Mouse (Mus musculus) right cerebral cortex, postnatal 14 days (tissue): ENCODE measurements around the gene Ino80.

ENCODE experiments used
- DNase-seq: peaks from one replicate; pipeline ENCODE4 v3.0.0; 2022

Gene Ino80

DNA sequence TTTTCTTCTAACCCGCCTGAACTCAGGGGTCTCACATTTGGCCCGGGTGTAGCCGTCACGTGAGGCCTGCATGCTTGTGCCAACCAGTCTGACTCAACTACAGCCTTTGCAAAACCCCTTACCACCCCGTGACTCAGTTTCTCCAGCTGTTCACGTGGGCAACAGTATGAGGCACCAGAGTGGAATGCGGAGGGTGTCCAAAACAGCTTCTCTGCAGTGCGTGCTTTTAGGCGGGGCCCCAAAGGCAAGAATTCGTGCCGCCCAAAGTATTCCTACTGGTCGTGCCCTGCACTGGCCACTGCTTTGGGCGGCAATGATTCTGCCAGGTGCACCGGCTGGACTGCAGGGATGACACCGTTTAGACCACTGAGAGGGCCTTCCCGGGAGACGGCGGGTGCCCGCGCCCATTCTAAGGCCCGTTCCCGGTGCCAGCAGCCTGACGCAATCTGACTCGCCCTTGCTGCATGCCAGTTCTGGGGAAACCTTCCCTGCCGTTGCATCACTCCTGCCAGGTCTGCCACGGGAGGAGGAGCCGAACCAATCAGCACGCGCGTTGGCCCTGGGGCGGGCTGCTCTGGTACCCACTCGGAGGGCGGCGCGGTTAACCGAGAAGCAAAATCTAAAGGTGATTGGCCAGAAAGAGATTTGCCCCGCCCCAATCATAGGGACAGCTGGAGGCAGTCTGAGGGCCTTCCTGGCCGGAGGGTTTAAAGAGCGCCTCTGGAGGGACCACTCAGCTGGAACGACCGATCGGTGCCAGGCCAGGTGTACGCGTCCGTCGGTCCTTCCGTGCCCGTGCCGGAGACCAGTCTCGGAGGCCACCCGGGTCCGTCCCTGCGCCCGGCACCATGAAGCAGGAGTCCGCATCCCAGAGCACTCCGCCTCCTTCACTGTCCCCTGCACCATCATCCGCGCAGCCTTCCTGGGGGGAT, 126.7 kb downstream of the Ino80 start, which contains the start of gene Chac1:
Gene Chac1, plus strand, starts transcription at position 675 of the 932 bp plus-strand sequence.
- peak; percentile 96 for DNase-seq

GRCm38 (mm10) chr2:119344537-119345138, 132.8 kb downstream of the Ino80 start:
- no peak for DNase-seq

DNA sequence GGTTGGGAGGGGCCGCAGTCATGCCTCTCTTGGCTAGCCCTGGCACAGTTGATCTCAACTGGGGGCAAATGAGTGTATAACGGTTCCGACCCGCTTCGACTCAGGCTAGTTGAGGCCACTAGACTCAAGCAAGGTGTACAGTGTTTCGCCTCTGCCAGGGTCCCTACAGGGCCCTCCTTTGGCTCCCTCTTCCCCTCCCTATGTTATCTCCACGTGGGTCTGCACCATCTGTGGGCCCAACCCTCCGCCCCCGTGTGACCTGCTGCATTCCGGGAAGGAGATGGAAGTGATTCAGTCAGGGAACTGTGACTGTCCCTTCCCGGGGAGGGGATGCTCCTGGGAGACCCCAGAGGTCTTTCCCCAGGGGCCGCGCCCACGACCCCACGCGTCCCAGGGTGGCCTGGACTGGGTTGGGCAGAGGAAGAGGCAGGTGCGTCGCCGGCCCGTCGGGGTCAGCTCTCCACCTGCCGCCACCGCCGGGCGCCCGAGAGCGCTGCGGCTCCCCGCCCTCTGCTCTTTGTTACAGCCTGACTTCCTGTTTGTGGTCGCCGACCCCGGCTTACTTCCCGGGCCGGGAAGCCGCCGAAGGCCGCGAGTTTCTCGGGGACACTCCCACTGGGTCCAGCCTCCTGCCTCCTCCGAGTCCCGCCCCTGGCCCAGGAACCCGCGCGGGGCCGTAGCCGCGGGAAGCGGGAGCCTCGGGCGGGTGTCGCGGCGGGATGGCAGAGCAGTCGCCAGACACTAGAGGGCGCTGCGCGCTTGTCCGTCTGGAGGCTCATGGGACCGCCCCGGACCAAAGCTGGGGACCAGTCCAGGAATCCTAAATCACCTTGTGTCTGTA, 139.8 kb downstream of the Ino80 start:
- peak; percentile 86 for DNase-seq

GRCm38 (mm10) chr2:119336470-119336869, 141.0 kb downstream of the Ino80 start:
- DNase-seq = no peak

DNA sequence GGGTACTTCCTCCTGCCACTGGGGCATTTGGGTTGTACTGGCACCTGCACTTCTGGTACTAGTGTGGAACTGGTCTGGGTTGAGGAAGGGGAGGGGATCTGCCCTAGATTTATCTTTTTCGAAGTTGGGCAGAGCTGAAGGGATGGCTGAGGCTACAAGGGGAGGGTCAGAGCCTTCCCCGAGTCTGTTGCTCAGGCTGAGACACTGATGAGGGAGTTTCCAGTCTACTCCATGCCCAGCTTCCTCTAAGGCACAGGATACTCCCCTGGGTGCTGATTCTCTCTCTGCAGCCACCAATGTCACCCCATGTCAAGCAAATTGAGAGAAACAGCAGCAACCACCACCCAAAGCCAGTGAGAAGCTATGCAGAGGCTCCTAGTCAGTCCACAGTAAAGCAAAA, 141.5 kb downstream of the Ino80 start:
- no peak for DNase-seq

DNA sequence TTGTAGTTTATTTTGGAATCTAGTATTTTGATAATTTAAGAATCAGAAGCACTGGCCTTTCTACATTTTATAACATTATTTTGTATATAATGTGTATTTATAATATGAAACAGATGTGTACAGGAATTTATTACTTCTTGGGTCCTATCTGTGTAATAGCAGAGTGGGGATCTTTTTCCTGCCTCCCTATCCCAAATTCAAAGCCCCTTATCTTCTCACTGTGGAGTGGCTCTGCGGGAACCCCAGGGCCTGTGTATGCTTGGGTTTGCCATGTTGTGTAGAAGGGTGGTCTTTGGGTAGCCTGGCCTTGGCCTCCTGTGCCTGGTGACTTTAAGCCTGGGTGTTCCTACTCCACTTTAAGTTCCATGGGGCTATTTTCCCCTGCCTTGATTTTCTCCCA, 142.0 kb downstream of the Ino80 start:
- DNase-seq = no peak

DNA sequence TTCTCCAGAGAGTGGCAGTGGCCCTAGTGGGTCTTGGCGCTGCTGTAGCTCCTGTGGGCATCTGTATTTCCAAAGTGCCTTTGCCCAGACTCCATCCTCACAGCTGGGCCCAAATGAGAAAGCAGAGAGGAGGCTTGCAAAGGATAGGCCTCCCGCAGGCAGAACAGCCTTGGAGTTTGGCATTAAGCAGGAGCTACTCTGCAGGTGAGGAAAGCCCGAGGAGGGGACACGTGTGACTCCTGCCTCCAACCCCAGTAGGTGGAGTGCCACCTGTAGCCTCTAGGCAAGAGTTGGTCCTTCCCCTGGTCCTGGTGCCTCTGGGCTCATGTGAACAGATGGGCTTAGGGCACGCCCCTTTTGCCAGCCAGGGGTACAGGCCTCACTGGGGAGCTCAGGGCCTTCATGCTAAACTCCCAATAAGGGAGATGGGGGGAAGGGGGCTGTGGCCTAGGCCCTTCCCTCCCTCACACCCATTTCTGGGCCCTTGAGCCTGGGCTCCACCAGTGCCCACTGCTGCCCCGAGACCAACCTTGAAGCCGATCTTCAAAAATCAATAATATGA, 142.4 kb downstream of the Ino80 start:
- DNase-seq = no peak

- no peak for DNase-seq
Measured at GRCm38 (mm10) chr2:119334135-119334534, 143.4 kb downstream of the Ino80 start.

DNA sequence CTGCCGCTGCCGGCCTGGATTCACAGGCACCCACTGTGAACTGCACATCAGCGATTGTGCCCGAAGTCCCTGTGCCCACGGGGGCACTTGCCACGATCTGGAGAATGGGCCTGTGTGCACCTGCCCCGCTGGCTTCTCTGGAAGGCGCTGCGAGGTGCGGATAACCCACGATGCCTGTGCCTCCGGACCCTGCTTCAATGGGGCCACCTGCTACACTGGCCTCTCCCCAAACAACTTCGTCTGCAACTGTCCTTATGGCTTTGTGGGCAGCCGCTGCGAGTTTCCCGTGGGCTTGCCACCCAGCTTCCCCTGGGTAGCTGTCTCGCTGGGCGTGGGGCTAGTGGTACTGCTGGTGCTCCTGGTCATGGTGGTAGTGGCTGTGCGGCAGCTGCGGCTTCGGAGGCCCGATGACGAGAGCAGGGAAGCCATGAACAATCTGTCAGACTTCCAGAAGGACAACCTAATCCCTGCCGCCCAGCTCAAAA, 145.3 kb downstream of the Ino80 start:
- DNase-seq = no peak

- no peak for DNase-seq
Measured at GRCm38 (mm10) chr2:119330795-119331194, 146.7 kb downstream of the Ino80 start.

DNA sequence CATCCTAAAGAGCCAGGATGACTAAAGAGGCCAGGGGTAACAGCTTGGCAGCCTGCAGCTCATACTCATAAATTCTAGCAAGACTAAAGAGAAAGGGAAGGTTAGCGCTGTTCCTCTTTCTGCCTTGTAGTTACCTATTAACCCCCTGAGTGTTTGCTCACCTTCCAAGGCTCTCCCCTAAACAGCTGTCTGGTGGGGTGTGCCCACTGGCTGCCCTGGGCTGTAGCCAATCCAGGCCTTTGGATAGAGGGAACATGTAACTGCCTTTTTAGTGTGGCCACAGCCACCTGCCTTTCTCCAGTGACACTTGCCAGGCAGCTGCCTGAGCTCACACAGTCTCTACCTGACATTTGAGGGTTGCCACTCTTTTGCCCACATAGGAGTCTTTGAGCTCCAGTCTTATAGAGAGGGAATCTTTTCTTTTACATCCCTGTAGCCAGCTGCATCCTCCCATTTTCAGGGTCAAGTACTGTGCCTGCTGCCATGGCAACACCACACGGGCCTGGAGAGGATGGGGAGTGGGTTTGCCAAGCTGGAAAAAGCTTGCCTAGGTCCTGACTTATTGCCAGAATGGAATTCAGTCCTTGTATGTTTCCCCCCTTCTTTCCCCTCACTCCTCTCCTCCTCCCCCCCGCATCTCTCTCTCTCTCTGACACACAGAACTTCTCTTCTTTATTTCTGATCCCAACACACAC, 148.2 kb downstream of the Ino80 start:
- no peak for DNase-seq

- no peak for DNase-seq
Measured at GRCm38 (mm10) chr2:119328546-119328945, 148.9 kb downstream of the Ino80 start.

DNA sequence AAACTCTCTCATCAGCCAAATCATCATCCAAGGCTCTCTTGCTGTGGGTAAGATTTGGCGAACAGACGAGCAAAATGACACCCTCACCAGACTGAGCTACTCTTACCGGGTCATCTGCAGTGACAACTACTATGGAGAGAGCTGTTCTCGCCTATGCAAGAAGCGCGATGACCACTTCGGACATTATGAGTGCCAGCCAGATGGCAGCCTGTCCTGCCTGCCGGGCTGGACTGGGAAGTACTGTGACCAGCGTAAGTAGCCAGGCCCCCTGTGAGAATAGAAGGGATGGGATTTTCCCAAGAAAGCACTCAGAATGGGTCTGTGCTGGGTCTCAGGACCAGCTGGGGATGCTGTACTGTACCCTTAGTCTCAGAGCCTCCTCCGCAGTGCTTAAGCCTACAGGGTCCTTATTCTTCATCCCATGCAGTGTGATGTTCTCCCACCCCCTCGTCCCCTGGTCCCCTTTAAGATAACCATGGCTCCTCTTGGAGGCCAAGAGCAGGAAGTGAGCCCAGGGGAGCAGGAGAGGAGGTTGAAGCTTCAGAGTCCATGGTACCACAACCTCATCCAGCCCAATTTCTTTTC, 149.5 kb downstream of the Ino80 start:
- DNase-seq = no peak

DNA sequence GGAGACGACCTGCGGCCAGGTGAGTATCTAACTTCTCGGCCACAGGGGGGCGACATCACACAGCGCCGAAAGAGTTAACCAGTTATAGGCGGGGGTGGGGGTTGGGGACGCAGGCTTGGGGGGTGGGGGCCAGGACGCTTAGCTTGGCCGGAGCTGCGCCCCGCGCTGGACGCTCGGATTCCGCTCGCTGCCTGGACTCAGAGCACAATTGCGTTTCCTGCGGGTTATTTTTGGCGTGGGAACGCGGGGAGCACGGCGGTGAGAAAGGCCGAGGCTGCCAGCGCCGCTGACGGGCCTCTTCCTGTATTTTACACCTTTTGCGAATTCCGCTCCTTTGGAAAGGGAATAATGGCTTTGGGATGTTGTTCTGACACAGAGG, 150.4 kb downstream of the Ino80 start:
- DNase-seq = peak; percentile 45

DNA sequence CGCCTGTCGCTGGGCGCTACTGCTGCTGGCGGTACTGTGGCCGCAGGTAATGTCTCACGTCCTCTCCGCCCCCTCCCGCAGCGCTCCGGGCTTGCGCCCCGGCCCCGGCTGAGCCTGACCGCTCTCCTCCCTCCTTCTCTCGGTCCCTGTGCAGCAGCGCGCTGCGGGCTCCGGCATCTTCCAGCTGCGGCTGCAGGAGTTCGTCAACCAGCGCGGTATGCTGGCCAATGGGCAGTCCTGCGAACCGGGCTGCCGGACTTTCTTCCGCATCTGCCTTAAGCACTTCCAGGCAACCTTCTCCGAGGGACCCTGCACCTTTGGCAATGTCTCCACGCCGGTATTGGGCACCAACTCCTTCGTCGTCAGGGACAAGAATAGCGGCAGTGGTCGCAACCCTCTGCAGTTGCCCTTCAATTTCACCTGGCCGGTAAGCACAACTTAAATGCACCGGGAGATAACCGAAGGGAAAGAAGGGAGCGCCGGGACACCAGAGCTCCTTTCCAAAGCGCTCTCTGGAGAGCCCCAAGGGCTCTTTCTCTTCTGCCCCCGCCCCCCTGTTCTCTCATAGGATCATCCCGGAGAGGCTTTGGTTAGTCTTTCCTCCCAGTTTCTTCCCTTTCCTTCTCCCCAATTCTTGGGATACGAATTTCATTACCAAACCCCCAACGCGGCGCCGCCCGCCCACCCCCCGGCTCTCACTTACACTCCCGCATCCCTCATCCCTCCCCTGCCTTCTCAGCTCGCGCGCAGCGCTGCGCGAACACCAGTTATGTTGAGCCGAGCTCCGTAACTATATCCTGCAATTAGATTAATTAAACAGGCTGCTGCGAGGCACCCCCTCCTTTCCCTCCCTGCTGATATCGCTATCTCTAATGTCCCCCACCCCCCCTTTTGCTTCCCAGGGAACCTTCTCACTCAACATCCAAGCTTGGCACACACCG, 151.1 kb downstream of the Ino80 start:
- no peak for DNase-seq

DNA sequence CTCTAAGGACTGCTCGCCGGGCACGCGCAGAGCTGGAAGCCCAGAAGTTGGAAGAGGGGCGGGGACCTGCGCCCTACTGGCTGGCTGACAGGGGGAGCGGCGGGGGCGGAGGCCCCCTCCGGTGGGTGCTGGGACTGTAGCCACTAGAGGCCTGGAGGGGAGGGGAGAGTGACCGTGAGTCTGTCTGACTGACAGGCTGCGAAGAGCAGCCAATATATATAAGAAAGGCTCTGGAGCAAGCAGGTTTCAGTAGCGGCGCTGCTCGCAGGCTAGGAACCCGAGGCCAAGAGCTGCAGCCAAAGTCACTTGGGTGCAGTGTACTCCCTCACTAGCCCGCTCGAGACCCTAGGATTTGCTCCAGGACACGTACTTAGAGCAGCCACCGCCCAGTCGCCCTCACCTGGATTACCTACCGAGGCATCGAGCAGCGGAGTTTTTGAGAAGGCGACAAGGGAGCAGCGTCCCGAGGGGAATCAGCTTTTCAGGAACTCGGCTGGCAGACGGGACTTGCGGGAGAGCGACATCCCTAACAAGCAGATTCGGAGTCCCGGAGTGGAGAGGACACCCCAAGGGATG, 151.8 kb downstream of the Ino80 start, which contains the start of gene Dll4:
Gene Dll4, plus strand, starts transcription at position 217 of the 576 bp plus-strand sequence.
- peak; percentile 26 for DNase-seq

DNA sequence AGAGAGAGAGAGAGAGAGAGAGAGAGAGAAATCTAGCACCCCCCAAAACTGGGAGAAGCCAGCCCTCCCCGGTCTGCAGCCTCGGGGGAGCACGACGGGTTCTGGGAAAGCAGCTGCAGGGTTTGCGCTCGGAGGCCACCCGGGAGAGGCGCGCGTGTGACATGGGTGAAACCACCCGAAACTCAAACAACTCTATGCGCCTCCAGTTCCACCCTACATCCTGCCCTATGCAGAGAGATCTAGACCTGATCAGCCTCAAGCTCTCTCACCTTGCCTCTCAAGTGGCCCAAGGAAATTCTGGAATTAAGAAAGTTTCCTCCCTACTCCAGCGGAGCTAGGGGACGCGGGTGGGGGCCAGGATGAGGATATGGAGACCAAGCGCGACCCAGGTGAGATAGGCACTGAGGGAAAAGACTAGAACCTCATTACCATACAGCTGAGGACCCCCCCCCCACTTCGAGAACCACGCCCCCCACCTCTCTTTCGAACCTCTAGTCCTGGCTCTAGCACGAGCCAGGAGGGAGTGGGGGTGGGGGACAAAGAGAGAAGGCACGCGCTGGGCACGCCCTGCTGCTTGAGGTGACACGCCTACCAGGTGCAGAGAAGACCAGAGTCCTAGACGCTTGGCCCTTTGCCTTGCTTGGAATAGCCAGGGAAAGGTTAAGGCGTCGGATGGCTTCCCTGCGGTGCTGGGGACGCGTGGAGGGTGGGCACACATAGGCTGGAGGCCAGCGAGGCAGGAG, 152.7 kb downstream of the Ino80 start:
- no peak for DNase-seq

GRCm38 (mm10) chr2:119323866-119324575, 153.5 kb downstream of the Ino80 start:
- DNase-seq = no peak
